Mouse (Mus musculus): Measurements from ENCODE around the gene S1pr4.

GRCm38 (mm10) chr10:81543633-81544032 lies 43.7 kb upstream of the S1pr4 start:
- no peak for TF ChIP-seq CTCF (IDR thresholded peaks at IDR 0.05; ENCODE audit: insufficient read depth, low read length)
- no peak for TF ChIP-seq POLR2A (IDR thresholded peaks at IDR 0.05; ENCODE audit: borderline replicate concordance, extremely low read depth, low read depth, low read length)
